Mouse (Mus musculus) MEL (cell line): ENCODE measurements at regions not wholly inside any gene's neighbourhood (a gene's known extent, or its start where the extent isn't known, plus 50 kb on each side); places are given as distances from the start of the nearest gene placed in this dataset.

Source experiments
- CHD1 ChIP-seq: IDR thresholded peaks from 2 replicates; pipeline ENCODE4 v1.6.1; 2012; ENCODE audit warnings: low read depth, mild to moderate bottlenecking, inconsistent platforms, low read length, improper control_type of control experiment
- CHD2 ChIP-seq: IDR thresholded peaks from 2 replicates; pipeline ENCODE4 v1.6.1; 2011; ENCODE audit warnings: low read length, improper control_type of control experiment
- CTCF ChIP-seq, 3 experiments: IDR thresholded peaks in 2 of 3; conservative IDR thresholded peaks in 1 of 3; 2 replicates each; pipeline ENCODE4 v1.5.1; 2011 to 2012; ENCODE audit warnings: low read length in 3 of 3, low read depth in 2 of 3, mild to moderate bottlenecking in 2 of 3, improper control_type of control experiment in 1 of 3, inconsistent platforms in 1 of 3, mixed read lengths in 1 of 3, moderate library complexity in 1 of 3; ENCODE audit not compliant: control insufficient read depth in 1 of 3, insufficient read depth in 1 of 3, poor library complexity in 1 of 3, severe bottlenecking in 1 of 3
- E2F4 ChIP-seq: IDR thresholded peaks from 2 replicates; pipeline ENCODE4 v1.6.1; 2011; ENCODE audit warnings: low read depth, low read length, improper control_type of control experiment, borderline replicate concordance
- EP300 ChIP-seq, 2 experiments: IDR thresholded peaks; 2 replicates each; pipeline ENCODE4 v1.6.1; 2011; ENCODE audit warnings: improper control_type of control experiment in 2 of 2, low read length in 2 of 2, low read depth in 1 of 2, mild to moderate bottlenecking in 1 of 2
- GABPA ChIP-seq: IDR thresholded peaks from 2 replicates; pipeline ENCODE4 v1.6.1; 2012; ENCODE audit warnings: low read depth, mild to moderate bottlenecking, inconsistent platforms, low read length, improper control_type of control experiment, moderate library complexity
- GATA1 ChIP-seq: IDR thresholded peaks from 2 replicates; pipeline ENCODE4 v1.6.1; 2011; ENCODE audit warnings: low read depth, low read length, improper control_type of control experiment
- MAFK ChIP-seq: IDR thresholded peaks from 2 replicates; pipeline ENCODE4 v1.6.1; 2011; ENCODE audit warnings: low read depth, mild to moderate bottlenecking, low read length, improper control_type of control experiment, borderline replicate concordance
- MAZ ChIP-seq: IDR thresholded peaks from 2 replicates; pipeline ENCODE4 v1.6.1; 2012; ENCODE audit warnings: low read depth, mild to moderate bottlenecking, inconsistent platforms, low read length, improper control_type of control experiment
- POLR2A ChIP-seq, 2 experiments: IDR thresholded peaks; 2 replicates each; pipeline ENCODE4 v1.6.1; 2011 to 2012; ENCODE audit warnings: low read length in 2 of 2, mild to moderate bottlenecking in 2 of 2, control low read depth in 1 of 2, improper control_type of control experiment in 1 of 2, low read depth in 1 of 2, moderate library complexity in 1 of 2; ENCODE audit not compliant: control insufficient read depth in 1 of 2, insufficient read depth in 1 of 2, poor library complexity in 1 of 2
- USF1 ChIP-seq: IDR thresholded peaks from 2 replicates; pipeline ENCODE4 v1.6.1; 2014; ENCODE audit warnings: low read depth, mild to moderate bottlenecking, inconsistent platforms, low read length, improper control_type of control experiment, moderate library complexity
- ZMIZ1 ChIP-seq: IDR thresholded peaks from 2 replicates; pipeline ENCODE4 v1.6.1; 2012; ENCODE audit warnings: low read depth, mild to moderate bottlenecking, inconsistent platforms, low read length, improper control_type of control experiment, moderate library complexity

DNA sequence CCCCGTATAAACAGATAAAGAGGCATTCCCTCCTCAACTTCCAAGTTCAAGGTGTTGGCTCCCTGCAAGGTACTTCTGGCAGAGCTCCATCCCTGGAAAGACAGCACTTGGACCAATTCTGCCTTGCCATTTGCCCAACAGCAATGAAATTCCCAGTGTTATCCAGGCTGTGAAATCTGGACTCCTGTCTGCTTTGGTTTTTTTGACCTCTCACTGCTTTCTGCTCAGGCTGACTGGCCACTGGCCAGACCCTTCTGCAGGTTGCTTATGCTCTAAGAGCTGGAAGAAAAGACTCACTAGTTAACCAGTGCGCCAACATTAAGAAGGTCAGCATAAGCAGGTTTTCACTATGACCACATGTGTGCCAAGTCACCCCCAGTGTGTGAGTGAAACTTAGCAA, 448.4 kb downstream of the Sorl1 start:
- TF ChIP-seq CTCF (IDR thresholded peaks at IDR 0.05 in 2 of 3, conservative IDR thresholded peaks at IDR 0.05 in 1 of 3; ENCODE audit: control insufficient read depth in 1 of 3, insufficient read depth in 1 of 3, low read depth in 2 of 3, low read length in 3 of 3, poor library complexity in 1 of 3, severe bottlenecking in 1 of 3) = no peak
- TF ChIP-seq E2F4 = no peak
- TF ChIP-seq CHD2 = no peak
- no peak for TF ChIP-seq USF1
- TF ChIP-seq POLR2A (IDR thresholded peaks at IDR 0.05; ENCODE audit: control insufficient read depth in 1 of 2, insufficient read depth in 1 of 2, low read depth in 1 of 2, low read length in 2 of 2, poor library complexity in 1 of 2) = no peak
- no peak for TF ChIP-seq MAZ
- TF ChIP-seq ZMIZ1 = no peak
- TF ChIP-seq GATA1 = no peak
- no peak for TF ChIP-seq CHD1
- no peak for TF ChIP-seq EP300 (IDR thresholded peaks at IDR 0.05; ENCODE audit: low read depth in 1 of 2, low read length in 2 of 2)
- no peak for TF ChIP-seq MAFK
- no peak for TF ChIP-seq GABPA
